Mouse (Mus musculus) hindlimb bud, embryonic 11.5 days (tissue): Measurements from ENCODE around the gene Gm49322.

ENCODE experiments used
- DNase-seq: peaks from one replicate; pipeline ENCODE4 v3.0.0-alpha.2; 2012; ENCODE audit warnings: low read depth, low spot score; ENCODE audit errors: extremely low spot score

Gm49322 gene

GRCm38 (mm10) chr10:80653156-80653720 is 47.4 kb downstream of the Gm49322 start:
- no peak for DNase-seq

GRCm38 (mm10) chr10:80654866-80655265 is 49.0 kb downstream of the Gm49322 start:
- DNase-seq: no peak

- DNase-seq: no peak
These were observed 49.7 kb downstream of the Gm49322 start for GRCm38 (mm10) chr10:80655406-80656129.

- DNase-seq: peak; percentile 98
These were observed 50.5 kb downstream of the Gm49322 start for GRCm38 (mm10) chr10:80656130-80656862.

GRCm38 (mm10) chr10:80656863-80657623 is 51.2 kb downstream of the Gm49322 start, which contains the start of gene Btbd2:
Btbd2 (minus strand) TSS chr10:80657071.
- DNase-seq: no peak

GRCm38 (mm10) chr10:80658194-80658840 is 52.5 kb downstream of the Gm49322 start:
- DNase-seq: no peak

- no peak for DNase-seq
These were observed 53.0 kb downstream of the Gm49322 start for GRCm38 (mm10) chr10:80658841-80659202.

- no peak for DNase-seq
These were observed 53.4 kb downstream of the Gm49322 start for GRCm38 (mm10) chr10:80659213-80659612.

GRCm38 (mm10) chr10:80661149-80661548 is 55.3 kb downstream of the Gm49322 start:
- no peak for DNase-seq

- DNase-seq: no peak
These were observed 57.8 kb downstream of the Gm49322 start for GRCm38 (mm10) chr10:80663485-80664196.

- no peak for DNase-seq
These were observed 58.6 kb downstream of the Gm49322 start for GRCm38 (mm10) chr10:80664197-80665015.

GRCm38 (mm10) chr10:80665016-80665380 is 59.2 kb downstream of the Gm49322 start:
- no peak for DNase-seq
